ENCODE assay signal across 13 mouse cellular contexts in the genomic region with DNA sequence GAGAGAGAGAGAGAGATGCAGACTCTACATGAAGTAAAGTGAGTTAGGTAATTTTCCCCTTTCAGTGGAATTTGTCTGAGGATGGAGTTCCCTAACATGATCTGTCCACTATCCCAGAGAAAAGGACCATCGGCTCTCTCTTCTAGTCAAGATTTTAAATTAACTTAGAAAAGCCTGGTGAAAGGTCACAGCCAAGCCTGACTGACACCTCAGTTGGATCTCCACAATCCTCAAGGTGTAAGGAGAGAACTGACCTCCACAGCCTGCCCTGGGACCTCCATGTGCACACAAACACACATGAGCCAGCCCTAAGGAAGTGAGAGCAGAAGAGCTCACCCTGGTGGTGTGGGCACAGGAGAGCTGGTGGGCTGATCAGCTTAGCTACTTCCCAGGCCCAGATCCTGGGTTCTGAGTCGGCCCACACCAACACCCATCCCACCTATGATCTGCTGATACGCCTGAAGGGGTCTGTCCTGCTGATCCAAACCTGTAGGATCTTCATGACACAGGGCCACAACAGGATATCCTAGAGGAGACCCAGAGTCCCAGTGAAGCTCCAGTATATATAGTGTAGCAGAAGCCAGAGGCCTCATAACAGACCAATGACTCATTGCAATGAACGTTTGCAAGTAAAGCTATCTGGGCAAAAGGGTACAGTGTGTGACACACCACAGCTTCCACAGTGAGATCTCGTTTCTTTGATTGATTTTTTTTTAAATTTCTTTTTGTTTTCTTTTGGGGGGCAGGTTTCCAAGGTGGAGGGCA. TPM values are rescaled to one million over a fixed set of nuclear protein-coding genes. Genes with fewer than 3 reads are reported as not detected.
A peak's percentile ranks its signal among the peaks of the same experiment; 100 is the strongest.
DNase-seq lines count a peak whose midpoint lies in the region; ATAC-seq and TF ChIP-seq lines count a peak whose summit lies in the region.
"Had no signal": no experiment of that assay in that cellular context is flagged by ENCODE, and none has a peak within 500 bp of the region (broad histone marks: within the 10 kb centered on the region; RNA-seq: fewer than 3 reads in every experiment).

No protein-coding gene starts in this region.

- POLR2A ChIA-PET in Patski (lab: Charles Lee) = interaction anchor here (1.8 kb wide), 1 partner anchor 14 kb away, joined by 4 read pairs; no protein-coding TSS in a partner anchor

- no peaks in the 10 kb centered on the region for H3K36me3 ChIP-seq in kidney, embryonic 14.5 days (ENCODE audit: control insufficient read depth, insufficient read depth, low read length)
- H3K36me3 ChIP-seq: neural tube, embryonic 15.5 days had no signal

- DNase-seq in kidney, adult 9 months = peak; percentile 61
- DNase-seq in 3T3-L1 (ENCODE audit: low read depth, low spot score) = peak; percentile 92
- DNase-seq in Patski (ENCODE audit: low read depth, low spot score) = no peak
- DNase-seq in cerebellum, adult 9-11 months = no peak
- DNase-seq in layer of hippocampus, postnatal 25 days (ENCODE audit: extremely low spot score in 1 of 2, low spot score in 1 of 2) = no peak
- no peak for DNase-seq in frontal cortex, postnatal 14 days (ENCODE audit: low spot score in 2 of 2)
- DNase-seq: cerebellum, adult 2 months; heart, postnatal 36 days; lung, postnatal 36 days had no signal

- H3K4me1 ChIP-seq in kidney, embryonic 14.5 days (ENCODE audit: control insufficient read depth, insufficient read depth, low read length) = 0 out of 2 replicates have a peak, but pooled peaks cover 2% of the 10 kb centered on the region
- H3K4me1 ChIP-seq: neural tube, embryonic 15.5 days had no signal

- 52% methylated on average over 5 of the region's 5 CpGs for WGBS in kidney, embryonic 14.5 days

- no peak for TF ChIP-seq CTCF in Patski (IDR thresholded peaks at IDR 0.05)

- H3K27me3 ChIP-seq in kidney, embryonic 14.5 days (ENCODE audit: control insufficient read depth, insufficient read depth, low read length) = no peaks in the 10 kb centered on the region
- H3K27me3 ChIP-seq in Patski = no peaks in the 10 kb centered on the region
- H3K27me3 ChIP-seq: neural tube, embryonic 15.5 days had no signal

- no peak overlapping the region for H3K27ac ChIP-seq in kidney, embryonic 14.5 days (ENCODE audit: low read depth, low read length)
- H3K27ac ChIP-seq: left cerebral cortex, adult 2 months; neural tube, embryonic 15.5 days had no signal

- in situ Hi-C loops in Patski (cut with MboI; ENCODE audit: low pct_unique_long_range_greater_than_20kb) = no loop called here

- H3K9ac ChIP-seq in kidney, embryonic 14.5 days (ENCODE audit: low read depth, low read length) = no peak overlapping the region
- H3K9ac ChIP-seq: neural tube, embryonic 15.5 days had no signal

- CTCF ChIA-PET in Patski (lab: Charles Lee) = interaction anchor here (1.0 to 7.5 kb wide), 5 partner anchors 10 to 286 kb away, joined by 3 to 44 read pairs (median 4); partner anchors contain the start of gene Phc3

- ATAC-seq in kidney, embryonic 14.5 days (ENCODE audit: low FRiP score, low TSS enrichment) = no peak
- ATAC-seq in Patski = peak; percentile 99
- ATAC-seq in megakaryocyte progenitor cell, adult 5-6 weeks (replicated peaks; ENCODE audit: poor library complexity) = 0 out of 2 replicates have a peak, but pooled peaks have one; percentile 31

- no peak overlapping the region for H3K4me3 ChIP-seq in kidney, embryonic 14.5 days (ENCODE audit: low read length)
- H3K4me3 ChIP-seq: left cerebral cortex, adult 2 months; neural tube, embryonic 15.5 days had no signal

- H3K4me2 ChIP-seq in kidney, embryonic 14.5 days (replicated peaks; ENCODE audit: low read depth, low read length) = no peak overlapping the region
- H3K4me2 ChIP-seq: neural tube, embryonic 15.5 days had no signal

- H3K9me3 ChIP-seq in kidney, embryonic 14.5 days (ENCODE audit: control insufficient read depth, low read length) = no peaks in the 10 kb centered on the region
- H3K9me3 ChIP-seq: neural tube, embryonic 15.5 days had no signal

RNA-seq across cellular contexts. Expression of gene Phc3, which starts 12.6 kb away (rescaled TPM):
- polyA plus RNA-seq in kidney, embryonic 14.5 days (2014; fragmentation: Nextera tagmentation; extraction: Ambion mirVana) = 5.5 and 8.7 TPM in 2 replicates
- polyA plus RNA-seq in Patski (2021) = 29.3 TPM
- total RNA-seq in megakaryocyte progenitor cell, adult 5-6 weeks (2015) = 24.0 and 26.8 TPM in 2 replicates
- total RNA-seq in megakaryocyte progenitor cell, adult 5-6 weeks (2017) = 10.4 and 13.7 TPM in 2 replicates
- total RNA-seq in layer of hippocampus, postnatal 25 days (2021) = 10 to 100 TPM; 31.2 to 42.4 TPM

RNA-seq across cellular contexts. Expression of gene Prkci, which starts 13.7 kb away (rescaled TPM):
- 19.4 and 48.4 TPM in 2 replicates for polyA plus RNA-seq in kidney, embryonic 14.5 days (2014; fragmentation: Nextera tagmentation; extraction: Ambion mirVana)
- 150 TPM for polyA plus RNA-seq in Patski (2021)
- 20.1 TPM in 2 replicates for total RNA-seq in megakaryocyte progenitor cell, adult 5-6 weeks (2015)
- total RNA-seq in megakaryocyte progenitor cell, adult 5-6 weeks (2017) = 18.9 and 19.1 TPM in 2 replicates
- 10 to 100 TPM; 56.8 to 63.4 TPM for total RNA-seq in layer of hippocampus, postnatal 25 days (2021)

Comparison
In these comparisons a context has a peak if more than half of its experiments do, and no peak if none do; other contexts are left out.
1. DNase-seq: peak in kidney, adult 9 months (single experiment) and 3T3-L1 (single experiment); none in Patski (single experiment), cerebellum, adult 9-11 months (single experiment), layer of hippocampus, postnatal 25 days (0 of 2) and frontal cortex, postnatal 14 days (0 of 2).